Mouse (Mus musculus): ENCODE measurements around the gene Hist1h1e.
A peak's percentile ranks its signal among the peaks of the same experiment; 100 is the strongest.
"Not testable (repeated sequence)": the region's sequence is repeated elsewhere in the genome, so short reads cannot be mapped to it uniquely, and the experiment has no call there.

Gene Hist1h1e

GRCm38 (mm10) chr13:23572218-23573033, 49.9 kb downstream of the Hist1h1e start:
- DNase-seq, result no peak

GRCm38 (mm10) chr13:23571504-23572217, 50.7 kb downstream of the Hist1h1e start:
- not testable (repeated sequence) for DNase-seq

- peak; percentile 52 to 73 for DNase-seq
These were observed 51.3 kb downstream of the Hist1h1e start, which contains the start of the genes Hist1h2ae and Hist1h2bg for GRCm38 (mm10) chr13:23571022-23571503. Hist1h2ae (minus strand) TSS chr13:23571220. Hist1h2bg (plus strand) TSS chr13:23571396.
